Mouse (Mus musculus) limb, embryonic 11.5 days (tissue): ENCODE measurements around the gene Nudt16l1. TPM values are rescaled to one million over a fixed set of nuclear protein-coding genes. Genes with fewer than 3 reads are reported as not detected.

ENCODE experiments used
- ATAC-seq: fragments of 200-750 bp; cut with Nextera tagmentation; 2 replicates; pipeline ENCODE4 v1.8.0; 2017; ENCODE audit warnings: low read depth; ENCODE audit not compliant: insufficient number of reproducible peaks, low FRiP score, low TSS enrichment
- DNase-seq: peaks from one replicate; pipeline ENCODE4 v3.0.0-alpha.2; 2015; ENCODE audit warnings: low spot score
- H3K27ac ChIP-seq: fragments of 300-500 bp; sonication (generic); replicated peaks from 2 replicates; pipeline ENCODE4 v1.5.1; 2014; ENCODE audit warnings: low read depth, mild to moderate bottlenecking, low read length
- H3K27me3 ChIP-seq: fragments of 300-500 bp; sonication (generic); 2 replicates; pipeline ENCODE4 v1.6.1; 2014; ENCODE audit warnings: mild to moderate bottlenecking, low read length, mixed read lengths; ENCODE audit not compliant: control insufficient read depth, insufficient read depth
- H3K36me3 ChIP-seq: fragments of 300-500 bp; sonication (generic); 2 replicates; pipeline ENCODE4 v1.6.1; 2014; ENCODE audit warnings: mild to moderate bottlenecking, low read length, moderate library complexity, mixed read lengths; ENCODE audit not compliant: control insufficient read depth, insufficient read depth
- H3K4me1 ChIP-seq: fragments of 300-500 bp; sonication (generic); 2 replicates; pipeline ENCODE4 v1.6.1; 2014; ENCODE audit warnings: low read length, mixed read lengths; ENCODE audit not compliant: control insufficient read depth, insufficient read depth
- H3K4me2 ChIP-seq: fragments of 300-500 bp; sonication (generic); 2 replicates; pipeline ENCODE4 v1.6.1; 2014; ENCODE audit warnings: low read depth, mild to moderate bottlenecking, moderate library complexity; ENCODE audit not compliant: severe bottlenecking
- H3K4me3 ChIP-seq: fragments of 300-500 bp; sonication (generic); 2 replicates; pipeline ENCODE4 v1.5.1; 2014; ENCODE audit warnings: low read depth, low read length
- H3K9ac ChIP-seq: fragments of 300-500 bp; sonication (generic); 2 replicates; pipeline ENCODE4 v1.6.1; 2014; ENCODE audit warnings: mild to moderate bottlenecking, low read length
- H3K9me3 ChIP-seq: fragments of 300-500 bp; sonication (generic); 2 replicates; pipeline ENCODE4 v1.6.1; 2016; ENCODE audit warnings: low read length; ENCODE audit not compliant: control insufficient read depth
- WGBS: fragments of 180-500 bp; shearing (Covaris S2); extraction: QIAGEN DNeasy Blood & Tissue Kit; methylation state at CpG from one replicate; pipeline ENCODE4 v1.1.7; 2014; 5-methylcytosine and 5-hydroxymethylcytosine counted together
- polyA plus RNA-seq: library from polyadenylated mRNA; unstranded; fragments of >200 nt; fragmentation: Nextera tagmentation; extraction: Ambion mirVana; gene quantifications from 2 replicates; pipeline ENCODE4 v1.2.1, GENCODE M21; 2014

The Nudt16l1 gene
- polyA plus RNA-seq, 1 experiment from 2014 or later: 172 TPM

- Histone ChIP-seq H3K4me3 (peak overlapping the region; percentile 92), H3K36me3 (peaks cover 32% of the 10 kb centered on the region), H3K4me2 (peak overlapping the region; percentile 93), H3K27ac (peak overlapping the region; percentile 75), H3K27me3 (no peaks in the 10 kb centered on the region), H3K9ac (peak overlapping the region; percentile 88), H3K9me3 (no peaks in the 10 kb centered on the region), H3K4me1 (0 out of 2 replicates have a peak, but pooled peaks cover 5% of the 10 kb centered on the region)
- WGBS: 2% methylated on average over 16 of the region's 16 CpGs
- DNase-seq: peak; percentile 53
- ATAC-seq: peak; percentile 58
These were observed 851 bp downstream of the Nudt16l1 start for GRCm38 (mm10) chr16:4939412-4939811.

DNA sequence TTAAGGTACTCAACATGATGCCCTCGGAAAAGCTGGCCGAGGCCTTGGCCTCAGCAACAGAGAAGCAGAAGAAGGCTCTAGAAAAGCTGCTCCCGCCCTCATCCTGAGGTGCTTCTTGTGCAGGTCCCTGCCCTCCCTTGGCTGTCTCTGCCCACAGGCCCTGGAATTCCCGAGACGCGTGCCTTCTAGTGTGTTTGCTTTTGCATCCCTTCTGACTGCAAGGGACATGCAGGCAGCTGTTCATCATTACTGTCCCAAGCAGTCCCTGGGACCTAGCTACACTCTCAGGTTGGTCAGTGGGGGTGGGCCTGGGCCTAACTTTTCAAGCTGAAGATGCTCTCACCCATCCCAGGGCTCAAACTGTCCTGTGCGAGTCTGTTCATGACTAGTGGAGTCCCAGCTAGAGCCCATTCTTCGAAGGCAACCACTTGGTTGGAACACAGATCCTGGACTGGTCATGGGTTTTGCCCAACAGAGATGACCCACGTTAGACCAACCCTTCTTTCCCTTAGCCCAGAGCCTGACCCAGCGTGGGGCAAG lies 1.8 kb downstream of the Nudt16l1 start:
- Histone ChIP-seq H3K9me3 (no peaks in the 10 kb centered on the region), H3K36me3 (peaks cover 33% of the 10 kb centered on the region), H3K27me3 (no peaks in the 10 kb centered on the region), H3K27ac (no peak overlapping the region), H3K9ac (no peak overlapping the region), H3K4me3 (no peak overlapping the region), H3K4me1 (0 out of 2 replicates have a peak, but pooled peaks cover 5% of the 10 kb centered on the region), H3K4me2 (no peak overlapping the region)
- ATAC-seq: no peak
- DNase-seq: no peak
- WGBS: 90% methylated on average over 10 of the region's 10 CpGs

DNA sequence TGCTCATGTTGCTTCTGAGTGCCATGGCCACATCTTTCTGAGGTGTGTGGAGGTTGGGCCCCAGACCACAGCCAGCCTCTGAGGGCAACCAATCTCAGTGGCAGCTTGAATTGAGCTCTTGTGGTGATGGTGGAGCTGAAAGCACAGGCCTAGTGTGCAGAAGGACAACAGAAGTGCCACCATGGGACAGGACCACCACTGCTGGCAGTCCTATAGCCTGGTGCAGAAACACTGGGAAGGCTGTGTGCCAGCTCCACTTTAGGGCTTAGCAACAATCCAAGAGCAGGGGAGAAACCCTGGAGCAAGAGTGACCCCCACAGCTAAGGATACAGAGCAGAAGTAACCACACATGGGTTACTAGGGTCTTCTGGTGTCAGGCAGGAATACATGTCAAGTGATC lies 2.5 kb downstream of the Nudt16l1 start:
- DNase-seq: no peak
- H3K9me3 ChIP-seq: no peaks in the 10 kb centered on the region
- H3K27ac ChIP-seq: no peak overlapping the region
- H3K9ac ChIP-seq: no peak overlapping the region
- peaks cover 30% of the 10 kb centered on the region for H3K36me3 ChIP-seq
- H3K4me3 ChIP-seq: no peak overlapping the region
- H3K4me2 ChIP-seq: no peak overlapping the region
- 0 out of 2 replicates have a peak, but pooled peaks cover 5% of the 10 kb centered on the region for H3K4me1 ChIP-seq
- ATAC-seq: no peak
- no peaks in the 10 kb centered on the region for H3K27me3 ChIP-seq

- H3K4me1 ChIP-seq: 0 out of 2 replicates have a peak, but pooled peaks cover 5% of the 10 kb centered on the region
- H3K36me3 ChIP-seq: peaks cover 23% of the 10 kb centered on the region
- no peak overlapping the region for H3K4me2 ChIP-seq
- no peak overlapping the region for H3K4me3 ChIP-seq
- H3K27ac ChIP-seq: no peak overlapping the region
- H3K9me3 ChIP-seq: no peaks in the 10 kb centered on the region
- 95% methylated on average over 8 of the region's 8 CpGs for WGBS
- H3K9ac ChIP-seq: no peak overlapping the region
- H3K27me3 ChIP-seq: no peaks in the 10 kb centered on the region
- no peak for DNase-seq
- ATAC-seq: no peak
These were observed 4.3 kb downstream of the Nudt16l1 start for GRCm38 (mm10) chr16:4942868-4943267.

DNA sequence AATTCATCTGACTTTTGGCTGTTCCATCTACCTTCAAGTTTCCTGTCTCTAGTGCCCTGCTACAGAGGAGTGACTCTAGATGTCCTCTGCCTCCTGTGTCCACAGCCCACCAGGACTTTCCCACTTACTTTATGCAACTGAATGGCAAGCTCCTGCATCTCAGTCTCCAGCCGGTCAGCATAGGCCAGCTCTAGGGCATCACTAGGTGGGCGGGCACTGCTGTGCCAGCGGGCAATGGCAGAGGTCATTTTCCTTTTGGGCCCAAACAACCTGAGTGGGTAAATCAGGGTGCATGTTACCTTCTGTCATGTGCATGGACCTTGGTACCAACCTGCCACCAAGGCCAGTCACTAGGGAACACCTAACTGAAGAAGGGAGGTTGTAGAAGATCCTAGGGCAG lies 4.9 kb downstream of the Nudt16l1 start:
- ATAC-seq (no peak), DNase-seq (no peak)
- Histone ChIP-seq H3K9ac (no peak overlapping the region), H3K4me1 (0 out of 2 replicates have a peak, but pooled peaks cover 5% of the 10 kb centered on the region), H3K27ac (no peak overlapping the region), H3K4me3 (no peak overlapping the region), H3K9me3 (no peaks in the 10 kb centered on the region), H3K27me3 (no peaks in the 10 kb centered on the region), H3K36me3 (peaks cover 23% of the 10 kb centered on the region), H3K4me2 (no peak overlapping the region)
- 94% methylated on average over 3 of the region's 3 CpGs for WGBS

GRCm38 (mm10) chr16:4945415-4945814 lies 6.9 kb downstream of the Nudt16l1 start:
- Histone ChIP-seq H3K9ac (no peak overlapping the region), H3K36me3 (peaks cover 26% of the 10 kb centered on the region), H3K4me1 (no peaks in the 10 kb centered on the region), H3K4me3 (no peak overlapping the region), H3K27ac (no peak overlapping the region), H3K4me2 (no peak overlapping the region), H3K27me3 (no peaks in the 10 kb centered on the region), H3K9me3 (no peaks in the 10 kb centered on the region)
- WGBS: 81% methylated on average over 4 of the region's 4 CpGs
- ATAC-seq (no peak), DNase-seq (no peak)

DNA sequence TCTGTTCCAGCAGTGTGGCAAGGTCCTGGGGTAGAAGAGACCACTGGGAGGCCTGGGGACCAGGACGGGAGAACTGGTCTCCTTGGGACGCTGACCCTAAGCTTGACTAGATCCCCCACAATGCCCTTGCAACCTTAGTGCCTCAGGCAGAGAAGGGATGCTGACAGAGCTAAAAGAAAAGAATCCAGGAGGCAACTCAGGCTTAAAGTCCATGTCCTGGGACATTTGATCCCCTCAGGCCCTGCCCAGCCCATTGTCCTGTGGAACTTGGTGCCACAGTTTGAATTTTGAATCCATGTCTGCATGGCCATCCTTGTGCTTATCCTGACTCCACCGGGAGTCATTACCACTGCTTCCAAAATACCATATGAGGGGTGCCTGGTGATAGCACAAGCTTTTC lies 7.6 kb downstream of the Nudt16l1 start:
- 89% methylated on average over 3 of the region's 3 CpGs for WGBS
- Histone ChIP-seq H3K9me3 (no peaks in the 10 kb centered on the region), H3K9ac (no peak overlapping the region), H3K27me3 (no peaks in the 10 kb centered on the region), H3K36me3 (peaks cover 23% of the 10 kb centered on the region), H3K27ac (no peak overlapping the region), H3K4me3 (no peak overlapping the region), H3K4me1 (no peaks in the 10 kb centered on the region), H3K4me2 (no peak overlapping the region)
- no peak for DNase-seq
- no peak for ATAC-seq

- DNase-seq (no peak), ATAC-seq (no peak)
- Histone ChIP-seq H3K9ac (no peak overlapping the region), H3K9me3 (no peaks in the 10 kb centered on the region), H3K4me3 (no peak overlapping the region), H3K27ac (no peak overlapping the region), H3K36me3 (peaks cover 14% of the 10 kb centered on the region), H3K4me2 (no peak overlapping the region), H3K27me3 (no peaks in the 10 kb centered on the region), H3K4me1 (no peaks in the 10 kb centered on the region)
- WGBS: 94% methylated on average over 4 of the region's 4 CpGs
These were observed 8.8 kb downstream of the Nudt16l1 start for GRCm38 (mm10) chr16:4947378-4947777.

GRCm38 (mm10) chr16:4956609-4957008 lies 18.0 kb downstream of the Nudt16l1 start:
- Histone ChIP-seq H3K4me3 (no peak overlapping the region), H3K9ac (no peak overlapping the region), H3K4me2 (no peak overlapping the region), H3K9me3 (no peaks in the 10 kb centered on the region), H3K27ac (no peak overlapping the region), H3K36me3 (peaks cover 21% of the 10 kb centered on the region), H3K27me3 (no peaks in the 10 kb centered on the region), H3K4me1 (no peaks in the 10 kb centered on the region)
- WGBS: 93% methylated on average over 3 of the region's 3 CpGs
- no peak for DNase-seq
- ATAC-seq: no peak
